Mouse (Mus musculus): ENCODE results near the gene Olfr875. TPM values are rescaled to one million over a fixed set of nuclear protein-coding genes. Genes with fewer than 3 reads are reported as not detected.
"Not testable (repeated sequence)": the region's sequence is repeated elsewhere in the genome, so short reads cannot be mapped to it uniquely, and the experiment has no call there.

Gene Olfr875
- polyA plus RNA-seq (2016; fragmentation: Nextera tagmentation; extraction: Ambion mirVana), result not detected in 2 replicates

GRCm38 (mm10) chr9:37771759-37772158 is at the start of gene Olfr875:
Gene Olfr875 (plus strand): TSS chr9:37771857.
- Histone ChIP-seq H3K27ac (no peak within 1 kb of the TSS), H3K36me3 (no peaks in the 10 kb centered on the region), H3K4me1 (no peaks in the 10 kb centered on the region), H3K4me3 (no peak within 1 kb of the TSS), H3K9me3 (no peaks in the 10 kb centered on the region), H3K27me3 (ENCODE audit: insufficient read depth, poor library complexity, severe bottlenecking) (no peaks in the 10 kb centered on the region)
- WGBS, result 31% methylated on average over 2 of the region's 2 CpGs
- DNase-seq (ENCODE audit: low spot score), result no peak

GRCm38 (mm10) chr9:37734310-37734709 is 37.3 kb upstream of the Olfr875 start:
- DNase-seq (ENCODE audit: low spot score), result no peak
- 95% methylated on average over 1 of the region's 1 CpGs for WGBS
- H3K36me3 ChIP-seq, result no peaks in the 10 kb centered on the region
- H3K4me3 ChIP-seq, result no peak overlapping the region
- H3K27ac ChIP-seq, result no peak overlapping the region
- H3K9me3 ChIP-seq, result no peaks in the 10 kb centered on the region
- H3K27me3 ChIP-seq (ENCODE audit: insufficient read depth, poor library complexity, severe bottlenecking), result no peaks in the 10 kb centered on the region
- H3K4me1 ChIP-seq, result no peaks in the 10 kb centered on the region

- Histone ChIP-seq H3K36me3 (no peaks in the 10 kb centered on the region), H3K27ac (no peak within 1 kb of the TSS), H3K9me3 (no peaks in the 10 kb centered on the region), H3K27me3 (ENCODE audit: insufficient read depth, poor library complexity, severe bottlenecking) (no peaks in the 10 kb centered on the region), H3K4me3 (no peak within 1 kb of the TSS), H3K4me1 (no peaks in the 10 kb centered on the region)
- DNase-seq (ENCODE audit: low spot score), result no peak
These were observed 26.9 kb upstream of the Olfr875 start, which contains the start of gene Olfr874 for GRCm38 (mm10) chr9:37744806-37745205. Gene Olfr874 (plus strand): TSS chr9:37745106.

GRCm38 (mm10) chr9:37750319-37751075 is 21.2 kb upstream of the Olfr875 start:
- Histone ChIP-seq H3K27me3 (ENCODE audit: insufficient read depth, poor library complexity, severe bottlenecking) (no peaks in the 10 kb centered on the region), H3K9me3 (no peaks in the 10 kb centered on the region), H3K4me1 (peaks cover 9% of the 10 kb centered on the region), H3K4me3 (0 out of 2 replicates have a peak overlapping the region, but pooled peaks have one; percentile 12), H3K36me3 (no peaks in the 10 kb centered on the region), H3K27ac (no peak overlapping the region)
- 21% methylated on average over 7 of the region's 7 CpGs for WGBS
- DNase-seq (ENCODE audit: low spot score), result no peak

GRCm38 (mm10) chr9:37751467-37751866 is 20.2 kb upstream of the Olfr875 start:
- no peak for DNase-seq (ENCODE audit: low spot score)
- Histone ChIP-seq H3K4me3 (no peak overlapping the region), H3K36me3 (no peaks in the 10 kb centered on the region), H3K4me1 (peaks cover 9% of the 10 kb centered on the region), H3K27ac (no peak overlapping the region), H3K27me3 (ENCODE audit: insufficient read depth, poor library complexity, severe bottlenecking) (no peaks in the 10 kb centered on the region), H3K9me3 (no peaks in the 10 kb centered on the region)
- 81% methylated on average over 2 of the region's 2 CpGs for WGBS

GRCm38 (mm10) chr9:37752006-37752405 is 19.7 kb upstream of the Olfr875 start:
- H3K4me3 ChIP-seq, result no peak overlapping the region
- no peak overlapping the region for H3K27ac ChIP-seq
- 76% methylated on average over 4 of the region's 4 CpGs for WGBS
- H3K9me3 ChIP-seq, result no peaks in the 10 kb centered on the region
- H3K36me3 ChIP-seq, result no peaks in the 10 kb centered on the region
- DNase-seq (ENCODE audit: low spot score), result no peak
- peaks cover 9% of the 10 kb centered on the region for H3K4me1 ChIP-seq
- no peaks in the 10 kb centered on the region for H3K27me3 ChIP-seq (ENCODE audit: insufficient read depth, poor library complexity, severe bottlenecking)

GRCm38 (mm10) chr9:37761728-37762127 is 9.9 kb upstream of the Olfr875 start:
- no peak overlapping the region for H3K27ac ChIP-seq
- no peaks in the 10 kb centered on the region for H3K9me3 ChIP-seq
- no peaks in the 10 kb centered on the region for H3K4me1 ChIP-seq
- no peaks in the 10 kb centered on the region for H3K36me3 ChIP-seq
- no peaks in the 10 kb centered on the region for H3K27me3 ChIP-seq (ENCODE audit: insufficient read depth, poor library complexity, severe bottlenecking)
- DNase-seq (ENCODE audit: low spot score), result no peak
- WGBS, result 83% methylated on average over 2 of the region's 2 CpGs
- H3K4me3 ChIP-seq, result no peak overlapping the region

- Histone ChIP-seq H3K27me3 (ENCODE audit: insufficient read depth, poor library complexity, severe bottlenecking) (no peaks in the 10 kb centered on the region), H3K4me1 (no peaks in the 10 kb centered on the region), H3K36me3 (no peaks in the 10 kb centered on the region), H3K4me3 (no peak overlapping the region), H3K9me3 (no peaks in the 10 kb centered on the region), H3K27ac (no peak overlapping the region)
- 36% methylated on average over 2 of the region's 2 CpGs for WGBS
- DNase-seq (ENCODE audit: low spot score), result no peak
These were observed 9.1 kb upstream of the Olfr875 start for GRCm38 (mm10) chr9:37762541-37762940.

GRCm38 (mm10) chr9:37770661-37771060 is 996 bp upstream of the Olfr875 start:
- H3K27ac ChIP-seq, result no peak overlapping the region

GRCm38 (mm10) chr9:37782766-37783260 is 11.2 kb downstream of the Olfr875 start:
- peak overlapping the region; percentile 49 for H3K4me3 ChIP-seq
- no peaks in the 10 kb centered on the region for H3K27me3 ChIP-seq (ENCODE audit: insufficient read depth, poor library complexity, severe bottlenecking)
- H3K9me3 ChIP-seq, result no peaks in the 10 kb centered on the region
- DNase-seq (ENCODE audit: low spot score), result peak; percentile 77
- peaks cover 7% of the 10 kb centered on the region for H3K4me1 ChIP-seq
- peak overlapping the region; percentile 91 for H3K27ac ChIP-seq
- no peaks in the 10 kb centered on the region for H3K36me3 ChIP-seq
- WGBS, result 3% methylated on average over 7 of the region's 7 CpGs

More at GRCm38 (mm10) chr9:37770661-37771060, 996 bp upstream of the Olfr875 start:
- H3K4me1 ChIP-seq, result no peaks in the 10 kb centered on the region
- H3K27me3 ChIP-seq (ENCODE audit: insufficient read depth, poor library complexity, severe bottlenecking), result no peaks in the 10 kb centered on the region
- H3K4me3 ChIP-seq, result no peak overlapping the region
- H3K36me3 ChIP-seq, result no peaks in the 10 kb centered on the region
- H3K9me3 ChIP-seq, result no peaks in the 10 kb centered on the region
- 52% methylated on average over 2 of the region's 2 CpGs for WGBS
- DNase-seq (ENCODE audit: low spot score), result no peak

- H3K4me3 ChIP-seq; DNase-seq (ENCODE audit: low spot score); H3K4me1 ChIP-seq; H3K9me3 ChIP-seq; H3K27me3 ChIP-seq (ENCODE audit: insufficient read depth, poor library complexity, severe bottlenecking); H3K36me3 ChIP-seq: not testable (repeated sequence)
- peak overlapping the region; percentile 52; the same call in 1 of the 2 replicates for H3K27ac ChIP-seq
- 67% methylated on average over 11 of the region's 15 CpGs for WGBS
These were observed 12.0 kb downstream of the Olfr875 start for GRCm38 (mm10) chr9:37783394-37784387.

- Histone ChIP-seq H3K9me3 (no peaks in the 10 kb centered on the region), H3K36me3 (no peaks in the 10 kb centered on the region), H3K4me3 (no peak overlapping the region), H3K27ac (no peak overlapping the region), H3K4me1 (peaks cover 7% of the 10 kb centered on the region), H3K27me3 (ENCODE audit: insufficient read depth, poor library complexity, severe bottlenecking) (no peaks in the 10 kb centered on the region)
- 45% methylated on average over 2 of the region's 2 CpGs for WGBS
- no peak for DNase-seq (ENCODE audit: low spot score)
These were observed 14.8 kb downstream of the Olfr875 start for GRCm38 (mm10) chr9:37786411-37786810.

- 83% methylated on average over 4 of the region's 4 CpGs for WGBS
- H3K9me3 ChIP-seq, result no peaks in the 10 kb centered on the region
- no peak for DNase-seq (ENCODE audit: low spot score)
- no peak overlapping the region for H3K27ac ChIP-seq
- no peaks in the 10 kb centered on the region for H3K36me3 ChIP-seq
- no peaks in the 10 kb centered on the region for H3K27me3 ChIP-seq (ENCODE audit: insufficient read depth, poor library complexity, severe bottlenecking)
- H3K4me1 ChIP-seq, result no peaks in the 10 kb centered on the region
- no peak overlapping the region for H3K4me3 ChIP-seq
These were observed 30.4 kb downstream of the Olfr875 start for GRCm38 (mm10) chr9:37802055-37802454.
